Mouse (Mus musculus): ENCODE data around the gene Gigyf2. TPM values are rescaled to one million over a fixed set of nuclear protein-coding genes. Genes with fewer than 3 reads are reported as not detected.

Gene Gigyf2
- polyA plus RNA-seq, 1 experiment from 2014 or later = 51.9 TPM

DNA sequence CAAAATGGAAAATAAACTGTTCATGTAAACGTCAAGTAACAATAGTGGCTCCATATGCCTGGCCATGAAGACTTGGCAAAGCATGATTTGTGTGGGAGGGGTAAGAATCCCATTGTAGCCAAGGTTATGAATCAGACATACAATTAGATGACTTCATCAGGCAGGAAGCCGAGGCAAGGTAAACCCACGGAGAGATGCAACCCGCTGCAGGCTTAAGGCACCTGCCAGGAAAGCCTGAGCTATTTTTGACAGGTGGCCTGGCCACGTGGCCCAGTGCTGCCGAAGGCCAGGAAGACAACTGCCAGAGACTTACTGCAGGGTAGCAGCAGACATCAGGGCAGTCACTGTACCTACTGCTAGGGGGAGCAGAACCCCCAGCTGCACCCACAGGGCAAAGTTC, 159.6 kb downstream of the Gigyf2 start:
- no peak overlapping the region for H3K9ac ChIP-seq (ENCODE audit: low read length)
- H3K27me3 ChIP-seq (ENCODE audit: control insufficient read depth, insufficient read depth, low read length) = no peaks in the 10 kb centered on the region
- DNase-seq (ENCODE audit: low spot score, missing footprints) (no peak), ATAC-seq (ENCODE audit: low FRiP score) (no peak)
- H3K27ac ChIP-seq (ENCODE audit: low read depth, low read length) = no peak overlapping the region
- no peaks in the 10 kb centered on the region for H3K9me3 ChIP-seq (ENCODE audit: control insufficient read depth, low read length)
- H3K4me1 ChIP-seq (ENCODE audit: control insufficient read depth, insufficient read depth, low read length) = no peaks in the 10 kb centered on the region
- H3K36me3 ChIP-seq (ENCODE audit: control insufficient read depth, insufficient read depth, low read length) = no peaks in the 10 kb centered on the region
- WGBS = 88% methylated on average over 6 of the region's 6 CpGs
- H3K4me3 ChIP-seq (ENCODE audit: low read depth, low read length) = no peak overlapping the region
- H3K4me2 ChIP-seq = no peak overlapping the region

- Histone ChIP-seq H3K9ac (ENCODE audit: low read length) (no peak overlapping the region), H3K4me1 (ENCODE audit: control insufficient read depth, insufficient read depth, low read length) (no peaks in the 10 kb centered on the region), H3K4me3 (ENCODE audit: low read depth, low read length) (no peak overlapping the region), H3K4me2 (no peak overlapping the region), H3K27me3 (ENCODE audit: control insufficient read depth, insufficient read depth, low read length) (no peaks in the 10 kb centered on the region), H3K27ac (ENCODE audit: low read depth, low read length) (no peak overlapping the region), H3K9me3 (ENCODE audit: control insufficient read depth, low read length) (no peaks in the 10 kb centered on the region), H3K36me3 (ENCODE audit: control insufficient read depth, insufficient read depth, low read length) (no peaks in the 10 kb centered on the region)
- WGBS = 91% methylated on average over 3 of the region's 3 CpGs
- DNase-seq (ENCODE audit: low spot score, missing footprints) = no peak
- no peak for ATAC-seq (ENCODE audit: low FRiP score)
Observed at GRCm38 (mm10) chr1:87492285-87492684, 165.5 kb downstream of the Gigyf2 start.

DNA sequence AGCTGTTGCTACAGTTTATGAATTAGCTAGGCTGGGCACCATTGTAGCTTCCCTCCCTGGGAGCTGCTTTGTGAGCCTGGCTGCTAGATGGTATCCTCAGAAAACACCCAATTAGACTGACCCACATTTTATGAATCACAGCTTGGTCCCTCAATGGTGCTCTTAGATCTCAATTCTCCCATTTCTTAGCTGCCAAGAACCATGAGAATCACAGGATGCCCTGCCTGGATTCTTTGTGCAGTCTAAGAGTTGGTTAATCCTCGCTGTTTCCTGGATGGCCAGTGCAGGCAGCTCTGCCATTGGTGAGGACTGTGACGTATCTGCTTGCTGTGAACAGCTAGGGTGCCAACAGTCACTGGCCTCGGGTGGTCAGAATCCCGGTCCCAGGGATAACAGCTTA, 166.7 kb downstream of the Gigyf2 start:
- no peaks in the 10 kb centered on the region for H3K9me3 ChIP-seq (ENCODE audit: control insufficient read depth, low read length)
- no peak overlapping the region for H3K9ac ChIP-seq (ENCODE audit: low read length)
- no peaks in the 10 kb centered on the region for H3K36me3 ChIP-seq (ENCODE audit: control insufficient read depth, insufficient read depth, low read length)
- H3K4me1 ChIP-seq (ENCODE audit: control insufficient read depth, insufficient read depth, low read length) = no peaks in the 10 kb centered on the region
- DNase-seq (ENCODE audit: low spot score, missing footprints) (no peak), ATAC-seq (ENCODE audit: low FRiP score) (no peak)
- H3K27me3 ChIP-seq (ENCODE audit: control insufficient read depth, insufficient read depth, low read length) = no peaks in the 10 kb centered on the region
- H3K4me2 ChIP-seq = no peak overlapping the region
- 73% methylated on average over 4 of the region's 4 CpGs for WGBS
- no peak overlapping the region for H3K27ac ChIP-seq (ENCODE audit: low read depth, low read length)
- H3K4me3 ChIP-seq (ENCODE audit: low read depth, low read length) = no peak overlapping the region

Other genes starting within 250 kb of the Gigyf2 start
- not detected in 2 replicates for gene Alppl2, start 237.1 kb upstream of the Gigyf2 start, polyA plus RNA-seq (2014; fragmentation: Nextera tagmentation; extraction: Ambion mirVana)
- gene Alpi, start 225.4 kb upstream of the Gigyf2 start, polyA plus RNA-seq (2014; fragmentation: Nextera tagmentation; extraction: Ambion mirVana) = not detected in 2 replicates
- gene Akp3, start 202.0 kb upstream of the Gigyf2 start, polyA plus RNA-seq (2014; fragmentation: Nextera tagmentation; extraction: Ambion mirVana) = not detected in 2 replicates
- gene Ecel1, start 170.5 kb upstream of the Gigyf2 start, polyA plus RNA-seq (2014; fragmentation: Nextera tagmentation; extraction: Ambion mirVana) = 2.7 and 3.1 TPM in 2 replicates
- not detected in 2 replicates for gene Prss56, start 143.7 kb upstream of the Gigyf2 start, polyA plus RNA-seq (2014; fragmentation: Nextera tagmentation; extraction: Ambion mirVana)
- gene Chrnd, start 136.4 kb upstream of the Gigyf2 start, polyA plus RNA-seq (2014; fragmentation: Nextera tagmentation; extraction: Ambion mirVana) = not detected in 2 replicates
- gene Chrng, start 122.3 kb upstream of the Gigyf2 start, polyA plus RNA-seq (2014; fragmentation: Nextera tagmentation; extraction: Ambion mirVana) = not detected in 2 replicates
- gene Eif4e2, start 113.1 kb upstream of the Gigyf2 start, polyA plus RNA-seq (2014; fragmentation: Nextera tagmentation; extraction: Ambion mirVana) = 130 and 135 TPM in 2 replicates
- 0.58 and 0.83 TPM in 2 replicates for gene Efhd1, start 62.6 kb upstream of the Gigyf2 start, polyA plus RNA-seq (2014; fragmentation: Nextera tagmentation; extraction: Ambion mirVana)
- 0.14 and 0.38 TPM in 2 replicates for gene Kcnj13, start 67.7 kb downstream of the Gigyf2 start, polyA plus RNA-seq (2014; fragmentation: Nextera tagmentation; extraction: Ambion mirVana)
- gene Snorc, start 143.3 kb downstream of the Gigyf2 start, polyA plus RNA-seq (2014; fragmentation: Nextera tagmentation; extraction: Ambion mirVana) = not detected in 2 replicates
- not detected in 2 replicates for gene Neu2, start 182.9 kb downstream of the Gigyf2 start, polyA plus RNA-seq (2014; fragmentation: Nextera tagmentation; extraction: Ambion mirVana)
- gene Ngef, start 246.9 kb downstream of the Gigyf2 start, polyA plus RNA-seq (2014; fragmentation: Nextera tagmentation; extraction: Ambion mirVana) = 3.0 and 3.9 TPM in 2 replicates